Mouse (Mus musculus): ENCODE results near the gene Avpi1. TPM values are rescaled to one million over a fixed set of nuclear protein-coding genes. Genes with fewer than 3 reads are reported as not detected.
A peak's percentile ranks its signal among the peaks of the same experiment; 100 is the strongest.
"Not testable (repeated sequence)": the region's sequence is repeated elsewhere in the genome, so short reads cannot be mapped to it uniquely, and the experiment has no call there.

The Avpi1 gene
- polyA plus RNA-seq, 1 experiment = 6.9 TPM

GRCm38 (mm10) chr19:42085690-42086089 is 43.2 kb downstream of the Avpi1 start:
- H3K4me3 ChIP-seq (ENCODE audit: low read depth, low read length) = peak overlapping the region; percentile 59
- TF ChIP-seq CTCF (IDR thresholded peaks at IDR 0.05; ENCODE audit: extremely low read depth, insufficient read length, insufficient replicate concordance, low read depth, low read length) (no peak), POLR2A (IDR thresholded peaks at IDR 0.05; ENCODE audit: low read depth, low read length) (no peak)
- 11% methylated on average over 10 of the region's 10 CpGs for WGBS

DNA sequence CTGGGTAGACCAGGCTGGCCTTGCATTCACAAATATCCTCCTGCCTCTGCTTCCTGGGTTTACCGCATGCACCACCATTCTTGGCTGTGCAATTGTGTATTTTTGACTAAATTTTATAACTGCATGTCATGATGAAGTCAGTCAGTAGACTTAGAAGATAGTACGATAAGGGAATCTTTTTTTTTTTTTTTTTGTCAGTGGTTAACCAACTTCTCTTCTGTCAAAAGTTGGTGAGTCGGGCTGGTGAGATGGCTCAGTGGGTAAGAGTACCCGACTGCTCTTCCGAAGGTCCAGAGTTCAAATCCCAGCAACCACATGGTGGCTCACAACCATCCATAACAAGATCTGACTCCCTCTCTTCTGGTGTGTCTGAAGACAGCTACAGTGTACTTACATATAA is 47.2 kb downstream of the Avpi1 start:
- WGBS = 81% methylated on average over 5 of the region's 5 CpGs
- H3K4me3 ChIP-seq (ENCODE audit: low read depth, low read length) = not testable (repeated sequence)

More at GRCm38 (mm10) chr19:42085690-42086089, 43.2 kb downstream of the Avpi1 start:
- H3K27ac ChIP-seq (ENCODE audit: insufficient read depth, low read depth, low read length) = no peak overlapping the region
- H3K36me3 ChIP-seq (ENCODE audit: control insufficient read depth, insufficient read depth, low read length) = no peaks in the 10 kb centered on the region
- H3K27me3 ChIP-seq (ENCODE audit: control insufficient read depth, insufficient read depth, low read length) = 0 out of 2 replicates have a peak, but pooled peaks cover 4% of the 10 kb centered on the region
- H3K4me1 ChIP-seq (ENCODE audit: control insufficient read depth, insufficient read depth, insufficient read length, low read length) = peaks cover 11% of the 10 kb centered on the region

DNA sequence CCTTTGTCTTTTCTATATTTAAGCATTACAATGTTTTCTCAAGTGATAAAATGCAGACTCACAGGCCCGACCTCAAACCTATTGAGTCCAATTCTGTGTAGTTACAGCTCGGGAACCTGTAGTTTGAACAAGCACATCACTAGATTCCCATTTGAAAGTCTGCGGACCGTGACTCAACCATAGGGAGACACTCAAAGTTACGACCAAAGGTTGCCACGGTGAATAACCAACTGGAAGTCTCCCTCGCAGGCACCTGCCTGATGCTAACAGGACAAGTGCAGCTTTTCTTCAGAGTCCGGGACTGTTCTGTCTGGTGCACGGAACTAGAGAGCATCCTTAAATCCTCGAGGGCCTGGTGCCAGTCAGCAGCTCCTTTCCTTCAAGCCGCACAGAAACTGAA is 48.4 kb downstream of the Avpi1 start:
- no peak overlapping the region for H3K27ac ChIP-seq (ENCODE audit: insufficient read depth, low read depth, low read length)
- WGBS = 73% methylated on average over 11 of the region's 11 CpGs
- no peak overlapping the region for H3K4me3 ChIP-seq (ENCODE audit: low read depth, low read length)
- TF ChIP-seq CTCF (IDR thresholded peaks at IDR 0.05; ENCODE audit: extremely low read depth, insufficient read length, insufficient replicate concordance, low read depth, low read length) = no peak
- no peak for TF ChIP-seq POLR2A (IDR thresholded peaks at IDR 0.05; ENCODE audit: low read depth, low read length)
- H3K4me1 ChIP-seq (ENCODE audit: control insufficient read depth, insufficient read depth, insufficient read length, low read length) = no peaks in the 10 kb centered on the region; the same call in 1 of the 2 replicates
- H3K36me3 ChIP-seq (ENCODE audit: control insufficient read depth, insufficient read depth, low read length) = no peaks in the 10 kb centered on the region
- H3K27me3 ChIP-seq (ENCODE audit: control insufficient read depth, insufficient read depth, low read length) = no peaks in the 10 kb centered on the region

More for the DNA sequence above, 47.2 kb downstream of the Avpi1 start:
- not testable (repeated sequence) for H3K27ac ChIP-seq (ENCODE audit: insufficient read depth, low read depth, low read length); H3K36me3 ChIP-seq (ENCODE audit: control insufficient read depth, insufficient read depth, low read length); H3K27me3 ChIP-seq (ENCODE audit: control insufficient read depth, insufficient read depth, low read length); H3K4me1 ChIP-seq (ENCODE audit: control insufficient read depth, insufficient read depth, insufficient read length, low read length)

- H3K27ac ChIP-seq (ENCODE audit: insufficient read depth, low read depth, low read length) = peak overlapping the region; percentile 61; the same call in 1 of the 2 replicates
- no peaks in the 10 kb centered on the region; the same call in 1 of the 2 replicates for H3K4me1 ChIP-seq (ENCODE audit: control insufficient read depth, insufficient read depth, insufficient read length, low read length)
- no peaks in the 10 kb centered on the region for H3K27me3 ChIP-seq (ENCODE audit: control insufficient read depth, insufficient read depth, low read length)
- no peak for TF ChIP-seq POLR2A (IDR thresholded peaks at IDR 0.05; ENCODE audit: low read depth, low read length)
- no peak for TF ChIP-seq CTCF (IDR thresholded peaks at IDR 0.05; ENCODE audit: extremely low read depth, insufficient read length, insufficient replicate concordance, low read depth, low read length)
- no peak overlapping the region for H3K4me3 ChIP-seq (ENCODE audit: low read depth, low read length)
- H3K36me3 ChIP-seq (ENCODE audit: control insufficient read depth, insufficient read depth, low read length) = no peaks in the 10 kb centered on the region
- WGBS = 41% methylated on average over 5 of the region's 5 CpGs
Observed at GRCm38 (mm10) chr19:42079950-42080349, 48.9 kb downstream of the Avpi1 start.

DNA sequence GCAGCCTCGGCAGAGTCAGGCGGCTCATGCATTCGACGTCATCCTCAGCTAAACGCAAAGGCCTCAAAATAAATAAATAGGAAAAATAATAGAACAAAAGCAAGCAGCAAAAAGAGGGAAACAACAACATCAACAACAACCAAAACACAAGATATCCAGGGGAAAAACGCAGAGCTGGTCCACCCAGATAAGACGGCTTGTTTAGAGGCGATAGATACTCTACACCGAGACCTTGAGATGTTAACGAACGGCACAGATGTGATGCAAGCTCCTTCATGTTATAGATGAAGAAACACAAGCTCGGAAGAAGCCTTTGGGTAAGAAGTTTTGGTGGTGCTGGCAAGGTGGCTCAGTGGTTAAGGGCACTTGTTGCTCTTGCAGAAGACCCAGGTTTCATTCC is 49.9 kb downstream of the Avpi1 start:
- Histone ChIP-seq H3K27me3 (ENCODE audit: control insufficient read depth, insufficient read depth, low read length) (no peaks in the 10 kb centered on the region), H3K27ac (ENCODE audit: insufficient read depth, low read depth, low read length) (no peak overlapping the region), H3K36me3 (ENCODE audit: control insufficient read depth, insufficient read depth, low read length) (no peaks in the 10 kb centered on the region), H3K4me1 (ENCODE audit: control insufficient read depth, insufficient read depth, insufficient read length, low read length) (no peaks in the 10 kb centered on the region; the same call in 1 of the 2 replicates), H3K4me3 (ENCODE audit: low read depth, low read length) (no peak overlapping the region)
- WGBS = 96% methylated on average over 12 of the region's 12 CpGs
- TF ChIP-seq POLR2A (IDR thresholded peaks at IDR 0.05; ENCODE audit: low read depth, low read length) (no peak), CTCF (IDR thresholded peaks at IDR 0.05; ENCODE audit: extremely low read depth, insufficient read length, insufficient replicate concordance, low read depth, low read length) (no peak)

DNA sequence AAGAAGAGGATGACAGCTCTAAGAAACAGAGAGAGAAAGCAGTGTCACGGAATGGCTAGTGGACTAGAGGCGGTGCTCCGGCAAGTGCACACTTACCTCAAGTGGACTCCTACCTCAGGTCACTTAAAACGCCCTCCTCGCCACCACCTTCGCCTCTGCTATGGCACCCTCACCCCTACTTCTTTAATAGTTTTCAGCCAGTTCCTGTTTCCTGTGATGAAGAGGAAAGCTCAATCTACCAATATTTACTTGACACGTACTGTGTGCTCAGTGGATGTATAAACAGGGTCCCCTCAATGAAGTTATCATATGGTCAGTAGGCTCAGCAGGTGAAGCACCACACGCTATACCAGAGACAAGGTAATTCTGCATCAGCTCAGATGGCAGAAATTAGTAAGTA is 50.3 kb downstream of the Avpi1 start:
- Histone ChIP-seq H3K4me3 (ENCODE audit: low read depth, low read length) (no peak overlapping the region), H3K36me3 (ENCODE audit: control insufficient read depth, insufficient read depth, low read length) (no peaks in the 10 kb centered on the region), H3K4me1 (ENCODE audit: control insufficient read depth, insufficient read depth, insufficient read length, low read length) (no peaks in the 10 kb centered on the region; the same call in 1 of the 2 replicates), H3K27ac (ENCODE audit: insufficient read depth, low read depth, low read length) (no peak overlapping the region), H3K27me3 (ENCODE audit: control insufficient read depth, insufficient read depth, low read length) (no peaks in the 10 kb centered on the region)
- WGBS = 91% methylated on average over 8 of the region's 8 CpGs
- TF ChIP-seq CTCF (IDR thresholded peaks at IDR 0.05; ENCODE audit: extremely low read depth, insufficient read length, insufficient replicate concordance, low read depth, low read length) = no peak
- TF ChIP-seq POLR2A (IDR thresholded peaks at IDR 0.05; ENCODE audit: low read depth, low read length) = no peak

DNA sequence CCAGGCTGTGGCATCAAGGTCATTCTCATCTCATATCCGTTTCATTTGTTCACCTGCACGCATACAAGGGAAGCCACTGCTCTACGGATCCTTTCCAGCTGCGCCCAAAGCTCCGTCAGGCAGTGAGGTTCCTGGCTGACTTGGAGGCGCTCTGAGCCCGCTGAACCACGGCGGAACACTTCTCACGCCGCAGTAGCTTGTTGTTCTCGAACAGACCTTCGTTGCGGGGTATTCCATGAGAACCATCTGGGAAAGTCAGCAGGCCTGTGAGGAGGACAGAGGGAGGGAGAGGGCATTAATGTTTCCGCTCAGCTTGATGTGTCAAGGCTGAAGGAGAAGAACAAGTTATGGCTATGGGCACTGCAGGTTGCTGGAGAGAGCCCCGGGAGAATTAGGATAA is 52.9 kb downstream of the Avpi1 start:
- Histone ChIP-seq H3K27me3 (ENCODE audit: control insufficient read depth, insufficient read depth, low read length) (no peaks in the 10 kb centered on the region), H3K4me1 (ENCODE audit: control insufficient read depth, insufficient read depth, insufficient read length, low read length) (peaks cover 7% of the 10 kb centered on the region; the same call in 1 of the 2 replicates), H3K4me3 (ENCODE audit: low read depth, low read length) (no peak overlapping the region), H3K36me3 (ENCODE audit: control insufficient read depth, insufficient read depth, low read length) (no peaks in the 10 kb centered on the region), H3K27ac (ENCODE audit: insufficient read depth, low read depth, low read length) (no peak overlapping the region)
- WGBS = 93% methylated on average over 16 of the region's 16 CpGs
- TF ChIP-seq POLR2A (IDR thresholded peaks at IDR 0.05; ENCODE audit: low read depth, low read length) (no peak), CTCF (IDR thresholded peaks at IDR 0.05; ENCODE audit: extremely low read depth, insufficient read length, insufficient replicate concordance, low read depth, low read length) (no peak)

DNA sequence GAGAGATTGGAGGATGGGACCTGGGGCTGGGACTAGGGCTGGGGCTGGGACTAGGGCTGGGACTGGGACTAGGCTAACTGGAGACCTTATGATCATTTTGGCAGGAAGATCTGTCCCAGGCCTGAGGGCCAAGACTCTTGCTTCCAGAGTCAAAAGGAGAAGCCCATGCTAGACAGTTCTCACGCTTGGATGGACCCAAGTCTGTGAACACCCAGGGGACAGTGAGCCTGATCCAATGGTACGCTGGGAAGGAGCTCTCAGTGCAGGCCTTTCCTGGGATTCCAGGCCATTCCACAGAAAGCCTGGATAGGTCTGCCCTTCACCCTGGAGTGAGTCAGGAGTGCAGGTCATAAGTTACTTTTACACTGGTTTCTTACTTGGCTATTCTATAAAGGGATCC is 53.8 kb downstream of the Avpi1 start:
- WGBS = 85% methylated on average over 2 of the region's 2 CpGs
- peaks cover 7% of the 10 kb centered on the region; the same call in 1 of the 2 replicates for H3K4me1 ChIP-seq (ENCODE audit: control insufficient read depth, insufficient read depth, insufficient read length, low read length)
- H3K27ac ChIP-seq (ENCODE audit: insufficient read depth, low read depth, low read length) = no peak overlapping the region
- H3K36me3 ChIP-seq (ENCODE audit: control insufficient read depth, insufficient read depth, low read length) = no peaks in the 10 kb centered on the region
- no peak overlapping the region for H3K4me3 ChIP-seq (ENCODE audit: low read depth, low read length)
- no peaks in the 10 kb centered on the region for H3K27me3 ChIP-seq (ENCODE audit: control insufficient read depth, insufficient read depth, low read length)
- TF ChIP-seq POLR2A (IDR thresholded peaks at IDR 0.05; ENCODE audit: low read depth, low read length) (no peak), CTCF (IDR thresholded peaks at IDR 0.05; ENCODE audit: extremely low read depth, insufficient read length, insufficient replicate concordance, low read depth, low read length) (no peak)

Other genes with a start within 250 kb of the Avpi1 start
- 2.4 and 3.0 TPM in 2 replicates for gene Rrp12, start 232.9 kb downstream of the Avpi1 start, polyA plus RNA-seq (2012; rRNA removed)
- gene Pgam1, start 217.1 kb downstream of the Avpi1 start, polyA plus RNA-seq (2012; rRNA removed) = 159 and 216 TPM in 2 replicates
- gene Exosc1, start 195.6 kb downstream of the Avpi1 start, polyA plus RNA-seq (2012; rRNA removed) = 4.7 and 5.9 TPM in 2 replicates
- gene Zdhhc16, start 195.6 kb downstream of the Avpi1 start, polyA plus RNA-seq (2012; rRNA removed) = 27.5 and 42.0 TPM in 2 replicates
- gene Mms19, start 147.9 kb downstream of the Avpi1 start, polyA plus RNA-seq (2012; rRNA removed) = 17.4 and 33.0 TPM in 2 replicates
- gene Ubtd1, start 147.3 kb downstream of the Avpi1 start, polyA plus RNA-seq (2012; rRNA removed) = 9.0 and 10.8 TPM in 2 replicates
- gene Ankrd2, start 93.1 kb downstream of the Avpi1 start, polyA plus RNA-seq (2012; rRNA removed) = not detected in 2 replicates
- 0.76 and 2.2 TPM in 2 replicates for gene Hoga1, start 83.4 kb downstream of the Avpi1 start, polyA plus RNA-seq (2012; rRNA removed)
- 0.06 TPM in 1 of 2 replicates, not detected in the other for gene 4933411K16Rik, start 76.8 kb downstream of the Avpi1 start, polyA plus RNA-seq (2012; rRNA removed)
- 0.46 and 1.4 TPM in 2 replicates for gene Morn4, start 42.7 kb downstream of the Avpi1 start, polyA plus RNA-seq (2012; rRNA removed)
- 12.8 and 33.2 TPM in 2 replicates for gene Pi4k2a, start 38.6 kb downstream of the Avpi1 start, polyA plus RNA-seq (2012; rRNA removed)
- gene Marveld1, start 18.3 kb upstream of the Avpi1 start, polyA plus RNA-seq (2012; rRNA removed) = 38.0 and 46.4 TPM in 2 replicates
- 11.5 and 24.0 TPM in 2 replicates for gene Zfyve27, start 34.9 kb upstream of the Avpi1 start, polyA plus RNA-seq (2012; rRNA removed)
- gene Sfrp5, start 73.2 kb upstream of the Avpi1 start, polyA plus RNA-seq (2012; rRNA removed) = 7.3 and 8.3 TPM in 2 replicates
- 0.34 and 0.63 TPM in 2 replicates for gene Golga7b, start 118.5 kb upstream of the Avpi1 start, polyA plus RNA-seq (2012; rRNA removed)